ENCODE assay signal across 15 mouse cellular contexts in the genomic region with DNA sequence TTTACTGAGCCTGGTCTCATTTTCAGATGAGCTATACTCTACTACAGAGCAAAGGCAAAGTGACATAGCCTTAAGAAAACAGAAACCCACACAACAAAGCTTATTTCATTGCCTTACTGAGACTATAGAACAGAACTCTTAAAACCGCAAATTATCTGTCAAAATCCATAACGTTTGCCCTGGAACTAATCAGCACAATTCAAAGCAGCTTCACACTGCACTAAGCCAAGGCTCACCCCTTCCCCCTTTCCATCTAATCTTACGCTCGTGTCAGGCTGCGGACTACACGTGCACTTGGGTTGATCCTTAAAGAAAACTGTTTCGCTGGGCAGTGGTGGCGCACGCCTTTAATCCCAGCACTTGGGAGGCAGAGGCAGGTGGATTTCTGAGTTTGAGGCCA. TPM values are rescaled to one million over a fixed set of nuclear protein-coding genes. Genes with fewer than 3 reads are reported as not detected.
"Had no signal": no experiment of that assay in that cellular context is flagged by ENCODE, and none has a peak within 500 bp of the region (broad histone marks: within the 10 kb centered on the region; RNA-seq: fewer than 3 reads in every experiment).

No protein-coding gene starts in this region.

- H3K4me3 ChIP-seq: hindbrain, embryonic 15.5 days; limb, embryonic 12.5 days; lung, embryonic 15.5 days; midbrain, embryonic 15.5 days; neural tube, embryonic 12.5 days had no signal

- H3K36me3 ChIP-seq: hindbrain, embryonic 15.5 days; limb, embryonic 12.5 days; lung, embryonic 15.5 days; midbrain, embryonic 15.5 days; neural tube, embryonic 12.5 days had no signal

- H3K9ac ChIP-seq: hindbrain, embryonic 15.5 days; limb, embryonic 12.5 days; lung, embryonic 15.5 days; midbrain, embryonic 15.5 days; neural tube, embryonic 12.5 days had no signal

- H3K27ac ChIP-seq: hindbrain, embryonic 15.5 days; limb, embryonic 12.5 days; lung, embryonic 15.5 days; macrophage; midbrain, embryonic 15.5 days; neural tube, embryonic 12.5 days had no signal

- H3K27me3 ChIP-seq: hindbrain, embryonic 15.5 days; limb, embryonic 12.5 days; lung, embryonic 15.5 days; midbrain, embryonic 15.5 days; neural tube, embryonic 12.5 days had no signal

- H3K4me2 ChIP-seq: hindbrain, embryonic 15.5 days; limb, embryonic 12.5 days; midbrain, embryonic 15.5 days; neural tube, embryonic 12.5 days had no signal

- DNase-seq: kidney, adult 2 months; kidney, postnatal 36 days; layer of hippocampus, adult 9-11 months; lung, postnatal 14 days; right cerebral cortex, postnatal 25 days; thymus, adult 18-20 months; thymus, postnatal 25 days had no signal

- H3K9me3 ChIP-seq: hindbrain, embryonic 15.5 days; limb, embryonic 12.5 days; lung, embryonic 15.5 days; midbrain, embryonic 15.5 days; neural tube, embryonic 12.5 days had no signal

- H3K4me1 ChIP-seq: hindbrain, embryonic 15.5 days; limb, embryonic 12.5 days; lung, embryonic 15.5 days; midbrain, embryonic 15.5 days; neural tube, embryonic 12.5 days had no signal

RNA-seq across cellular contexts. Expression of a gene that starts 26.4 kb away (rescaled TPM):
- total RNA-seq: liver, adult 2 months; monocyte, adult 5-6 weeks had no signal
- polyA plus RNA-seq: liver, adult 2 months had no signal
